Mouse (Mus musculus) lung, embryonic 15.5 days (tissue): ENCODE measurements around the gene Nacc1. TPM values are rescaled to one million over a fixed set of nuclear protein-coding genes. Genes with fewer than 3 reads are reported as not detected.
A peak's percentile ranks its signal among the peaks of the same experiment; 100 is the strongest.

Experiments
- ATAC-seq: fragments of 200-750 bp; cut with Nextera tagmentation; 2 replicates; pipeline ENCODE4 v1.8.0; 2017; ENCODE audit warnings: moderate number of reproducible peaks, borderline replicate concordance; ENCODE audit not compliant: low FRiP score, low TSS enrichment; ENCODE audit errors: extremely low read depth
- H3K27ac ChIP-seq: fragments of 300-500 bp; sonication (generic); 2 replicates; pipeline ENCODE4 v1.5.1; 2015; ENCODE audit warnings: moderate library complexity, mild to moderate bottlenecking, inconsistent platforms
- H3K27me3 ChIP-seq: fragments of 300-500 bp; sonication (generic); 2 replicates; pipeline ENCODE4 v1.6.1; 2015; ENCODE audit warnings: inconsistent platforms
- H3K36me3 ChIP-seq: fragments of 300-500 bp; sonication (generic); 2 replicates; pipeline ENCODE4 v1.6.1; 2015; ENCODE audit warnings: inconsistent platforms
- H3K4me1 ChIP-seq: fragments of 300-500 bp; sonication (generic); 2 replicates; pipeline ENCODE4 v1.6.1; 2015; ENCODE audit warnings: inconsistent platforms
- H3K4me2 ChIP-seq: fragments of 300-500 bp; sonication (generic); 2 replicates; pipeline ENCODE4 v1.6.1; 2015; ENCODE audit warnings: inconsistent platforms, mild to moderate bottlenecking, moderate library complexity
- H3K4me3 ChIP-seq: fragments of 300-500 bp; sonication (generic); 2 replicates; pipeline ENCODE4 v1.5.1; 2015; ENCODE audit warnings: mild to moderate bottlenecking, inconsistent platforms
- H3K9ac ChIP-seq: fragments of 300-500 bp; sonication (generic); 2 replicates; pipeline ENCODE4 v1.6.1; 2015; ENCODE audit warnings: inconsistent platforms
- H3K9me3 ChIP-seq: fragments of 300-500 bp; sonication (generic); 2 replicates; pipeline ENCODE4 v1.6.1; 2016; ENCODE audit warnings: inconsistent platforms
- WGBS: fragments of 180-500 bp; shearing (Covaris S2); methylation state at CpG from one replicate; pipeline ENCODE4 v1.1.7; 2015; 5-methylcytosine and 5-hydroxymethylcytosine counted together
- polyA plus RNA-seq: library from polyadenylated mRNA; unstranded; fragments of >200 nt; fragmentation: Nextera tagmentation; extraction: Ambion mirVana; gene quantifications from 2 replicates; pipeline ENCODE4 v1.2.1, GENCODE M21; 2015

The Nacc1 gene
- polyA plus RNA-seq, 1 experiment from 2014 or later, result 21.6 TPM

GRCm38 (mm10) chr8:84641578-84642361, 45.9 kb downstream of the Nacc1 start:
- Histone ChIP-seq H3K4me3 (no peak overlapping the region), H3K36me3 (no peaks in the 10 kb centered on the region), H3K9ac (no peak overlapping the region), H3K9me3 (no peaks in the 10 kb centered on the region), H3K4me2 (no peak overlapping the region), H3K27ac (no peak overlapping the region), H3K4me1 (peaks cover 14% of the 10 kb centered on the region), H3K27me3 (no peaks in the 10 kb centered on the region)
- 72% methylated on average over 1 of the region's 1 CpGs for WGBS
- ATAC-seq, result no peak

- H3K27ac ChIP-seq, result no peak overlapping the region
- peaks cover 22% of the 10 kb centered on the region for H3K4me1 ChIP-seq
- H3K4me3 ChIP-seq, result no peak overlapping the region
- H3K36me3 ChIP-seq, result no peaks in the 10 kb centered on the region
- no peak overlapping the region for H3K9ac ChIP-seq
- no peaks in the 10 kb centered on the region for H3K27me3 ChIP-seq
- WGBS, result 61% methylated on average over 7 of the region's 7 CpGs
- ATAC-seq, result no peak
- no peaks in the 10 kb centered on the region for H3K9me3 ChIP-seq
- H3K4me2 ChIP-seq, result no peak overlapping the region
These were observed 46.9 kb downstream of the Nacc1 start for GRCm38 (mm10) chr8:84640617-84641294.

- no peaks in the 10 kb centered on the region for H3K27me3 ChIP-seq
- no peak for ATAC-seq
- peak overlapping the region; percentile 49; the same call in 1 of the 2 replicates for H3K9ac ChIP-seq
- peak overlapping the region; percentile 67 for H3K4me2 ChIP-seq
- H3K27ac ChIP-seq, result 0 out of 2 replicates have a peak overlapping the region, but pooled peaks have one; percentile 50
- H3K9me3 ChIP-seq, result no peaks in the 10 kb centered on the region
- 25% methylated on average over 9 of the region's 9 CpGs for WGBS
- H3K4me3 ChIP-seq, result peak overlapping the region; percentile 58
- H3K36me3 ChIP-seq, result no peaks in the 10 kb centered on the region
- H3K4me1 ChIP-seq, result peaks cover 28% of the 10 kb centered on the region
These were observed 47.6 kb downstream of the Nacc1 start for GRCm38 (mm10) chr8:84640010-84640588.

- peak; percentile 93 for ATAC-seq
- peak overlapping the region; percentile 79 for H3K9ac ChIP-seq
- H3K27me3 ChIP-seq, result no peaks in the 10 kb centered on the region
- no peaks in the 10 kb centered on the region for H3K9me3 ChIP-seq
- H3K4me1 ChIP-seq, result peaks cover 32% of the 10 kb centered on the region
- no peaks in the 10 kb centered on the region for H3K36me3 ChIP-seq
- under 1% methylated on average over 82 of the region's 106 CpGs for WGBS
- peak overlapping the region; percentile 58 for H3K4me3 ChIP-seq
- peak overlapping the region; percentile 93 for H3K27ac ChIP-seq
- peak overlapping the region; percentile 91 for H3K4me2 ChIP-seq
These were observed 48.3 kb downstream of the Nacc1 start for GRCm38 (mm10) chr8:84639162-84640009.

GRCm38 (mm10) chr8:84638555-84639161, 49.0 kb downstream of the Nacc1 start:
- Histone ChIP-seq H3K36me3 (no peaks in the 10 kb centered on the region), H3K27ac (peak overlapping the region; percentile 93), H3K4me3 (peak overlapping the region; percentile 58), H3K9me3 (no peaks in the 10 kb centered on the region), H3K27me3 (no peaks in the 10 kb centered on the region), H3K4me1 (peaks cover 32% of the 10 kb centered on the region), H3K9ac (peak overlapping the region; percentile 79), H3K4me2 (peak overlapping the region; percentile 91)
- WGBS, result under 1% methylated on average over 46 of the region's 52 CpGs
- peak; percentile 41 for ATAC-seq

GRCm38 (mm10) chr8:84637946-84638554, 49.6 kb downstream of the Nacc1 start:
- Histone ChIP-seq H3K27me3 (no peaks in the 10 kb centered on the region), H3K4me1 (peaks cover 32% of the 10 kb centered on the region), H3K9ac (peak overlapping the region; percentile 79), H3K27ac (peak overlapping the region; percentile 93), H3K36me3 (no peaks in the 10 kb centered on the region), H3K9me3 (no peaks in the 10 kb centered on the region), H3K4me3 (peak overlapping the region; percentile 58), H3K4me2 (peak overlapping the region; percentile 91)
- no peak for ATAC-seq
- WGBS, result 32% methylated on average over 8 of the region's 8 CpGs

GRCm38 (mm10) chr8:84636051-84636691, 51.5 kb downstream of the Nacc1 start:
- H3K4me3 ChIP-seq, result no peak overlapping the region
- 74% methylated on average over 17 of the region's 17 CpGs for WGBS
- H3K36me3 ChIP-seq, result no peaks in the 10 kb centered on the region
- peaks cover 32% of the 10 kb centered on the region for H3K4me1 ChIP-seq
- peak overlapping the region; percentile 76 for H3K27ac ChIP-seq
- H3K9ac ChIP-seq, result peak overlapping the region; percentile 27; the same call in 1 of the 2 replicates
- no peaks in the 10 kb centered on the region for H3K9me3 ChIP-seq
- no peaks in the 10 kb centered on the region for H3K27me3 ChIP-seq
- H3K4me2 ChIP-seq, result no peak overlapping the region
- ATAC-seq, result no peak

- no peak overlapping the region for H3K4me3 ChIP-seq
- H3K4me1 ChIP-seq, result peaks cover 32% of the 10 kb centered on the region
- 59% methylated on average over 14 of the region's 14 CpGs for WGBS
- no peak for ATAC-seq
- no peaks in the 10 kb centered on the region for H3K27me3 ChIP-seq
- no peaks in the 10 kb centered on the region for H3K36me3 ChIP-seq
- no peak overlapping the region for H3K4me2 ChIP-seq
- peak overlapping the region; percentile 27; the same call in 1 of the 2 replicates for H3K9ac ChIP-seq
- no peaks in the 10 kb centered on the region for H3K9me3 ChIP-seq
- peak overlapping the region; percentile 76 for H3K27ac ChIP-seq
These were observed 52.1 kb downstream of the Nacc1 start for GRCm38 (mm10) chr8:84635397-84636050.

GRCm38 (mm10) chr8:84634849-84635304, 52.8 kb downstream of the Nacc1 start:
- no peak overlapping the region for H3K9ac ChIP-seq
- H3K4me1 ChIP-seq, result peaks cover 27% of the 10 kb centered on the region
- no peaks in the 10 kb centered on the region for H3K36me3 ChIP-seq
- no peak overlapping the region for H3K27ac ChIP-seq
- no peaks in the 10 kb centered on the region for H3K9me3 ChIP-seq
- no peaks in the 10 kb centered on the region for H3K27me3 ChIP-seq
- H3K4me2 ChIP-seq, result no peak overlapping the region
- no peak overlapping the region for H3K4me3 ChIP-seq
- 46% methylated on average over 9 of the region's 9 CpGs for WGBS
- ATAC-seq, result no peak
